Mouse (Mus musculus): ENCODE measurements around the gene Ptpn18. TPM values are rescaled to one million over a fixed set of nuclear protein-coding genes. Genes with fewer than 3 reads are reported as not detected.

Ptpn18 gene
- total and polyA plus RNA-seq, 3 experiments: 84.9 to 205 (median 155) TPM

GRCm38 (mm10) chr1:34462766-34463165, 3.2 kb downstream of the Ptpn18 start (continued):
- TF ChIP-seq ZKSCAN1 (IDR thresholded peaks at IDR 0.05; ENCODE audit: borderline replicate concordance, low read depth, low read length) (no peak), RAD21 (IDR thresholded peaks at IDR 0.05; ENCODE audit: low read depth, low read length) (peak; percentile 61), ZMIZ1 (IDR thresholded peaks at IDR 0.05; ENCODE audit: low read depth, low read length) (no peak), TBP (conservative IDR thresholded peaks at IDR 0.05; ENCODE audit: low read depth, low read length) (no peak), PAX5 (IDR thresholded peaks at IDR 0.05; ENCODE audit: low read length) (no peak), RCOR1 (conservative IDR thresholded peaks at IDR 0.05; ENCODE audit: low read depth, low read length) (no peak), HCFC1 (IDR thresholded peaks at IDR 0.05; ENCODE audit: low read depth, low read length) (no peak; the same call in 1 of the 2 replicates), MAFK (IDR thresholded peaks at IDR 0.05; ENCODE audit: insufficient replicate concordance, low read length) (no peak), EP300 (IDR thresholded peaks at IDR 0.05; ENCODE audit: low read length) (no peak), MAX (IDR thresholded peaks at IDR 0.05; ENCODE audit: low read length) (no peak), ZC3H11A (IDR thresholded peaks at IDR 0.05; ENCODE audit: low read depth, low read length) (no peak), IRF4 (IDR thresholded peaks at IDR 0.05; ENCODE audit: low read depth, low read length) (0 out of 2 replicates have a peak, but pooled peaks have one; percentile 12)

- Histone ChIP-seq H3K4me3 (replicated peaks in 1 of 3; ENCODE audit: low read depth in 2 of 3, low read length in 2 of 3, poor library complexity in 1 of 3) (peak overlapping the region in 2 of 3 experiments; percentile 24 to 29), H3K27ac (ENCODE audit: insufficient read depth, low read depth) (peak overlapping the region; percentile 68), H3K27me3 (replicated peaks) (peaks cover 1% of the 10 kb centered on the region), H3K9ac (ENCODE audit: insufficient read depth, low read depth) (no peak overlapping the region; the same call in 1 of the 2 replicates), H3K36me3 (replicated peaks in 1 of 2; ENCODE audit: control insufficient read depth in 1 of 2, insufficient read depth in 1 of 2, low read length in 1 of 2) (no peaks in the 10 kb centered on the region), H3K9me3 (replicated peaks; ENCODE audit: low read length) (no peaks in the 10 kb centered on the region), H3K79me2 (replicated peaks; ENCODE audit: control insufficient read depth, extremely low read depth, insufficient read depth, poor library complexity, severe bottlenecking) (no peaks in the 10 kb centered on the region), H3K4me1 (ENCODE audit: control insufficient read depth in 1 of 2, insufficient read depth in 2 of 2) (peaks cover 27 to 61% of the 10 kb centered on the region in 2 experiments), H3K4me2 (ENCODE audit: insufficient read depth, low read depth, poor library complexity, severe bottlenecking) (peak overlapping the region; percentile 60)
- in situ Hi-C loops (cut with MboI; ENCODE audit: low pct_ligation_motif_present, low pct_unique_long_range_greater_than_20kb, low sequenced_read_pairs) (no loop called here), dilution Hi-C loops (cut with MboI; ENCODE audit: extremely low pct_ligation_motif_present, extremely low pct_unique_long_range_greater_than_20kb, low sequenced_read_pairs) (no loop called here)
- DNase-seq (ENCODE audit: extremely low read depth): no peak
- TF ChIP-seq JUN (IDR thresholded peaks at IDR 0.05; ENCODE audit: insufficient read depth, low read depth, low read length): no peak
- no peak for TF ChIP-seq UBTF (IDR thresholded peaks at IDR 0.05; ENCODE audit: low read depth, low read length)
- TF ChIP-seq ZNF384 (IDR thresholded peaks at IDR 0.05; ENCODE audit: low read depth, low read length): peak; percentile 95
- peak; percentile 18; the same call in 1 of the 2 replicates for TF ChIP-seq NELFE (IDR thresholded peaks at IDR 0.05; ENCODE audit: low read depth, low read length)
- peak; percentile 32 for TF ChIP-seq ETS1 (conservative IDR thresholded peaks at IDR 0.05; ENCODE audit: low read depth, low read length)
- TF ChIP-seq MAZ (IDR thresholded peaks at IDR 0.05; ENCODE audit: low read depth, low read length): 0 out of 2 replicates have a peak, but pooled peaks have one; percentile 52
- TF ChIP-seq JUND (conservative IDR thresholded peaks at IDR 0.05; ENCODE audit: low read depth, low read length): no peak
- no peak for TF ChIP-seq POLR2A (IDR thresholded peaks at IDR 0.05; ENCODE audit: low read depth, low read length)
- peak; percentile 44; the same call in 1 of the 2 replicates for TF ChIP-seq CHD2 (IDR thresholded peaks at IDR 0.05; ENCODE audit: low read length)
- TF ChIP-seq MAX (IDR thresholded peaks at IDR 0.05; ENCODE audit: low read length): peak; percentile 74
- no peak for TF ChIP-seq SMC3 (IDR thresholded peaks at IDR 0.05; ENCODE audit: low read depth, low read length)
- TF ChIP-seq MXI1 (IDR thresholded peaks at IDR 0.05; ENCODE audit: low read depth, low read length): peak; percentile 43; the same call in 1 of the 2 replicates
- no peak; the same call in 1 of the 2 replicates for TF ChIP-seq HCFC1 (IDR thresholded peaks at IDR 0.05; ENCODE audit: low read depth, low read length)
- no peak for TF ChIP-seq TCF12 (IDR thresholded peaks at IDR 0.05; ENCODE audit: low read depth, low read length)
- TF ChIP-seq IRF4 (IDR thresholded peaks at IDR 0.05; ENCODE audit: low read depth, low read length): peak; percentile 61; the same call in 1 of the 2 replicates
- TF ChIP-seq MYC (IDR thresholded peaks at IDR 0.05; ENCODE audit: low read depth, low read length): no peak; the same call in 1 of the 2 replicates
- TF ChIP-seq ELF1 (IDR thresholded peaks at IDR 0.05; ENCODE audit: low read depth, low read length): no peak
- no peak for TF ChIP-seq GABPA (IDR thresholded peaks at IDR 0.05; ENCODE audit: insufficient replicate concordance, low read depth, low read length)
- TF ChIP-seq KAT2A (IDR thresholded peaks at IDR 0.05; ENCODE audit: insufficient replicate concordance, low read length): no peak
- peak; percentile 96 for TF ChIP-seq BHLHE40 (IDR thresholded peaks at IDR 0.05; ENCODE audit: low read depth, low read length)
- TF ChIP-seq CHD1 (IDR thresholded peaks at IDR 0.05; ENCODE audit: low read depth, low read length): no peak
- TF ChIP-seq PAX5 (IDR thresholded peaks at IDR 0.05; ENCODE audit: low read length): no peak
- TF ChIP-seq CTCF (conservative IDR thresholded peaks at IDR 0.05 in 1 of 2, IDR thresholded peaks at IDR 0.05 in 1 of 2; ENCODE audit: low read depth in 2 of 2, low read length in 2 of 2): no peak
- no peak for TF ChIP-seq POLR2AphosphoS2 (IDR thresholded peaks at IDR 0.05; ENCODE audit: low read depth, low read length)
- TF ChIP-seq RCOR1 (conservative IDR thresholded peaks at IDR 0.05; ENCODE audit: low read depth, low read length): no peak; the same call in 1 of the 2 replicates
- TF ChIP-seq USF1 (IDR thresholded peaks at IDR 0.05; ENCODE audit: low read depth, low read length): no peak
- TF ChIP-seq MAFK (IDR thresholded peaks at IDR 0.05; ENCODE audit: insufficient replicate concordance, low read length): peak; percentile 41; the same call in 1 of the 2 replicates
These were observed 4.8 kb downstream of the Ptpn18 start for GRCm38 (mm10) chr1:34464310-34464817.

Data from CH12.LX (cell line).